Mouse (Mus musculus) lung, adult 2 months (tissue): ENCODE results near the gene Pbld2.

Experiments
- CTCF ChIP-seq: fragments of 200-500 bp; IDR thresholded peaks from 2 replicates; pipeline ENCODE4 v1.5.1; 2011; ENCODE audit warnings: mild to moderate bottlenecking, low read length, control low read depth; ENCODE audit not compliant: insufficient read depth
- POLR2A ChIP-seq: fragments of 200-500 bp; IDR thresholded peaks from 2 replicates; pipeline ENCODE4 v1.6.1; 2011; ENCODE audit warnings: low read depth, mild to moderate bottlenecking, control low read depth, low read length, borderline replicate concordance; ENCODE audit errors: extremely low read depth

- no peak for TF ChIP-seq CTCF
- no peak for TF ChIP-seq POLR2A
Observed at GRCm38 (mm10) chr10:63026795-63027160, 2.7 kb downstream of the Pbld2 start.
